Mouse (Mus musculus) lung, embryonic 14.5 days (tissue): ENCODE measurements at regions not wholly inside any gene's neighbourhood (a gene's known extent, or its start where the extent isn't known, plus 50 kb on each side); places are given as distances from the start of the nearest gene placed in this dataset.
A peak's percentile ranks its signal among the peaks of the same experiment; 100 is the strongest.

Experiments used
- ATAC-seq: fragments of 200-750 bp; cut with Nextera tagmentation; 2 replicates; pipeline ENCODE4 v1.8.0; 2017; ENCODE audit warnings: mild to moderate bottlenecking, moderate TSS enrichment, moderate library complexity; ENCODE audit not compliant: insufficient read depth
- DNase-seq: peaks from one replicate; pipeline ENCODE4 v3.0.0-alpha.2; 2015
- H3K27ac ChIP-seq: fragments of 300-500 bp; sonication (generic); 2 replicates; pipeline ENCODE4 v1.5.1; 2014; ENCODE audit warnings: low read depth, mild to moderate bottlenecking, moderate library complexity
- H3K27me3 ChIP-seq: fragments of 300-500 bp; sonication (generic); 2 replicates; pipeline ENCODE4 v1.6.1; 2014; ENCODE audit warnings: low read length, control low read depth; ENCODE audit not compliant: insufficient read depth
- H3K36me3 ChIP-seq: fragments of 300-500 bp; sonication (generic); 2 replicates; pipeline ENCODE4 v1.6.1; 2014; ENCODE audit warnings: control low read depth; ENCODE audit not compliant: insufficient read depth
- H3K4me1 ChIP-seq: fragments of 300-500 bp; sonication (generic); 2 replicates; pipeline ENCODE4 v1.6.1; 2014; ENCODE audit warnings: antibody characterized with exemption, control low read depth; ENCODE audit not compliant: insufficient read depth
- H3K4me2 ChIP-seq: fragments of 300-500 bp; sonication (generic); 2 replicates; pipeline ENCODE4 v1.6.1; 2014; ENCODE audit warnings: mild to moderate bottlenecking
- H3K4me3 ChIP-seq: fragments of 300-500 bp; sonication (generic); 2 replicates; pipeline ENCODE4 v1.5.1; 2014; ENCODE audit warnings: low read depth, low read length
- H3K9ac ChIP-seq: fragments of 300-500 bp; sonication (generic); 2 replicates; pipeline ENCODE4 v1.6.1; 2014
- H3K9me3 ChIP-seq: fragments of 300-500 bp; sonication (generic); 2 replicates; pipeline ENCODE4 v1.6.1; 2016; ENCODE audit warnings: low read depth, low read length, control low read depth
- CTCF ChIP-seq: IDR thresholded peaks from 2 replicates; pipeline ENCODE4 v1.5.1; 2016; ENCODE audit warnings: antibody characterized with exemption, low read depth
- WGBS: fragments of 180-500 bp; shearing (Covaris S2); extraction: QIAGEN DNeasy Blood & Tissue Kit; methylation state at CpG from one replicate; pipeline ENCODE4 v1.1.7; 2014; 5-methylcytosine and 5-hydroxymethylcytosine counted together

DNA sequence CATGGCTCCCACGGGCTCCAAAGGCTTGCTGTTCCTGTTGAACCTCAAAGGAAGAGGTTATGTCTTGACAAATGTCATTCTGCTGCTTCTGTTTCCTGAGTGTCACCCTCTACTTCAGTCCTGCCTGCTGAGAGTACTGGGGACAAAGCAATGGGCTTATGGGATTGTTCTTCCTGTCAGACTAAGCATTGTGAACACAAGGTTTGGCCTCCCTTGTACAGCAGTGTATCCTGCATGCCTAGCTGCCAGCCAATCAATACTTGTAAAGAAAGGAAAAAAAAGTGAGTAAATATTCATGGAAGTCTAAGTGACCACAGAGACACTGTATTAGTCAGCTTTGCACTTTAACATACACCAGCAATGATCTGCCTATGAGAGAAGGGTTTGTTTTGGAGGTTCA lies 128.3 kb upstream of the Kit start:
- Histone ChIP-seq H3K9me3 (no peaks in the 10 kb centered on the region), H3K4me3 (no peak overlapping the region), H3K27ac (no peak overlapping the region), H3K4me1 (no peaks in the 10 kb centered on the region), H3K36me3 (no peaks in the 10 kb centered on the region), H3K9ac (no peak overlapping the region), H3K27me3 (peaks cover 5% of the 10 kb centered on the region; the same call in 1 of the 2 replicates), H3K4me2 (no peak overlapping the region)
- no peak for DNase-seq
- no peak for TF ChIP-seq CTCF
- WGBS = 48% methylated on average over 1 of the region's 1 CpGs
- ATAC-seq = no peak

DNA sequence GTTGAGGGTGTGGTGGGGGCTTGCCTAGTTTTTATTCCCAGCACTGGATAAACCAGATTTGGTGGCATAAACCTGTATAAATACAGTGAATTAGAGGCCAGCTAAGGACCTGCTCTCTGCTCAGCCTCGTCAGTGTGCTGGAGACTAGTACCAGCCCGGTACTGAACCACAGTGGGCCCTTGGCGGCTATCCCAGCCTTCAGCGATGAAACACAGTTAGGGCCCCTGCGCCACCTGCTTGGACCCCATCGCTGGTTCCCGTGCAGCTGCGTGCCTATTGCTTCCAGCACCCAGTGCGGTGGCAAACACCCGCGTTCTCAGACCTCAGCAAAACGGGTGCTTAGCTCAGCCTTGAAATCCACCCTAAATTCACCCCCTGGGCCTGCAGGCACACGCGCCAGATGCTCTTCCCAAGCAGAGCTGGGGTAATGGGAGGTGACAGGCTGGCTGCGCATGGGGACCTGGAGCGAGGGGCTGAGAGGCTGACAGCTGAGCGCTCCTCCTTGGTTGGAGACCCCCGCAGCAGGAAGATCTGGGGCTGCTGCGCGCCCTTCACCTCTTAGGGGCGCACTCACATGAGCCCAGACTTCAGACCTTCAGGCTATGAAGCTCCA lies 124.7 kb upstream of the Kit start:
- Histone ChIP-seq H3K4me1 (no peaks in the 10 kb centered on the region), H3K27ac (no peak overlapping the region), H3K36me3 (no peaks in the 10 kb centered on the region), H3K4me2 (no peak overlapping the region), H3K9me3 (no peaks in the 10 kb centered on the region), H3K27me3 (peaks cover 5% of the 10 kb centered on the region; the same call in 1 of the 2 replicates), H3K9ac (no peak overlapping the region), H3K4me3 (no peak overlapping the region)
- TF ChIP-seq CTCF = no peak
- DNase-seq (no peak), ATAC-seq (no peak)
- 52% methylated on average over 21 of the region's 21 CpGs for WGBS

DNA sequence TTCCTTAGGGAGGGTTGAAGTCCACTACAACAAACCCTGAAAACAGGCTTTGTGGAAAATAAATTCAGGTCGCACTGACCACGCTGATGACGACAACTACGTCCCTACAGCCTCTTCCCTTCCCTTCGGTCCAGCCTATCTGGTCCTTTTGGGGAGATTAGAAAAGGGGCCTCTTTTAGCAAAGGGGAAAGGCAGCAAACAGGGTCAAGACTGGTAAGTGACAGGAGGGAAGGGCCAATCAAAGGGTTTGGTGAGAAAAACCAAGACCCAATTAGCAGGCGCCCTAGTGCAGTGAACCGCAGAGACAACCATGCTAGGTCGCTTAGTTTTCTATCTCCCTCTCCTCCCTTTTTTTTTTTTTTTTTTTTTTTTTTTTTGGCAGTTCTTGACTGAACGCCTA lies 124.2 kb upstream of the Kit start:
- no peak for TF ChIP-seq CTCF
- no peak for ATAC-seq
- 59% methylated on average over 9 of the region's 9 CpGs for WGBS
- no peak overlapping the region for H3K9ac ChIP-seq
- no peaks in the 10 kb centered on the region for H3K36me3 ChIP-seq
- no peaks in the 10 kb centered on the region for H3K9me3 ChIP-seq
- H3K27me3 ChIP-seq = peaks cover 5% of the 10 kb centered on the region; the same call in 1 of the 2 replicates
- H3K4me2 ChIP-seq = no peak overlapping the region
- H3K4me3 ChIP-seq = no peak overlapping the region
- H3K27ac ChIP-seq = no peak overlapping the region
- no peak for DNase-seq
- H3K4me1 ChIP-seq = no peaks in the 10 kb centered on the region

DNA sequence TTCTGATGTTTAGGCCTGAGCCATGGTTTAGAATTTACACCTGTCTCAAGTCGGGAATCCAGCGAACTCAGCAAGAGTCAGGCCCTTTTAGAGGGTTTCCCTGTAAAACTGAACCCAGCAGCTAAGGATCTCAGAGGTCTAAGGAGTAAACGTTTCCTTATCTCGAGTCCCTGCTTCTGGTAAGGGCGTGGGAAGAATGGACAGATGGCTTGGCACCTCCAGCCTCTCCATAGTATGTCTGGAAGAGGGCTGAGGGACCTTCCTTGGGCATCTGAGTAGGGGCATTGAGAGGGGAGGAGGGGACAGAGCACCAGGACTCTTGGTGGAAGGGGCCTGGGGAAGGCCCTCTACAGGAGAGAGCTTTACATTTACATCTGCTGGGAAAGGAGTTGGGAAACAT lies 123.6 kb upstream of the Kit start:
- no peaks in the 10 kb centered on the region for H3K36me3 ChIP-seq
- H3K4me3 ChIP-seq = no peak overlapping the region
- no peaks in the 10 kb centered on the region for H3K9me3 ChIP-seq
- H3K27ac ChIP-seq = no peak overlapping the region
- H3K4me2 ChIP-seq = no peak overlapping the region
- H3K9ac ChIP-seq = no peak overlapping the region; the same call in 1 of the 2 replicates
- TF ChIP-seq CTCF = no peak
- H3K27me3 ChIP-seq = peaks cover 5% of the 10 kb centered on the region; the same call in 1 of the 2 replicates
- WGBS = 30% methylated on average over 5 of the region's 5 CpGs
- DNase-seq (no peak), ATAC-seq (no peak)
- H3K4me1 ChIP-seq = no peaks in the 10 kb centered on the region

DNA sequence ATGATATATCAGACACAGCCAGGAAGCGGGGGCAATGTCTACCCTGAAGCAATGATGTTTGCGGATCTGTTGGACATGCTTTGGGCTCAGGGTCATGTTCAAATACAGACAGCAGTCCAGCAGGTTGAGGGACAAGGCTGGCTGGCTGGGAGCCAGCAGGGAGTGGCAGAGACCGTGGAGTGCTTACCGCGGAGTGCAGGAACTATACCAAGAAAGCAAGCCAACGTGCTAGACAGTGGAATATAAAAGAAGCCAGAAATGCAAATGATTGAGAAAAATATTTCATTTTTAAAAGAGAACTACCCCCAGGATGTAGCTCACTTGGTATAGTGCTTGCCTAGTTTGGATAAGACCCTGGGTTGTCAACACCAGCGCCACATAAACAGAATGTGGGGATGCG lies 123.0 kb upstream of the Kit start:
- Histone ChIP-seq H3K9ac (no peak overlapping the region), H3K27me3 (peaks cover 5% of the 10 kb centered on the region; the same call in 1 of the 2 replicates), H3K4me2 (no peak overlapping the region), H3K4me1 (no peaks in the 10 kb centered on the region), H3K4me3 (no peak overlapping the region), H3K36me3 (no peaks in the 10 kb centered on the region), H3K9me3 (no peaks in the 10 kb centered on the region), H3K27ac (no peak overlapping the region)
- ATAC-seq (no peak), DNase-seq (peak; percentile 67)
- 50% methylated on average over 8 of the region's 8 CpGs for whole genome bisulfite sequencing
- TF ChIP-seq CTCF = no peak

DNA sequence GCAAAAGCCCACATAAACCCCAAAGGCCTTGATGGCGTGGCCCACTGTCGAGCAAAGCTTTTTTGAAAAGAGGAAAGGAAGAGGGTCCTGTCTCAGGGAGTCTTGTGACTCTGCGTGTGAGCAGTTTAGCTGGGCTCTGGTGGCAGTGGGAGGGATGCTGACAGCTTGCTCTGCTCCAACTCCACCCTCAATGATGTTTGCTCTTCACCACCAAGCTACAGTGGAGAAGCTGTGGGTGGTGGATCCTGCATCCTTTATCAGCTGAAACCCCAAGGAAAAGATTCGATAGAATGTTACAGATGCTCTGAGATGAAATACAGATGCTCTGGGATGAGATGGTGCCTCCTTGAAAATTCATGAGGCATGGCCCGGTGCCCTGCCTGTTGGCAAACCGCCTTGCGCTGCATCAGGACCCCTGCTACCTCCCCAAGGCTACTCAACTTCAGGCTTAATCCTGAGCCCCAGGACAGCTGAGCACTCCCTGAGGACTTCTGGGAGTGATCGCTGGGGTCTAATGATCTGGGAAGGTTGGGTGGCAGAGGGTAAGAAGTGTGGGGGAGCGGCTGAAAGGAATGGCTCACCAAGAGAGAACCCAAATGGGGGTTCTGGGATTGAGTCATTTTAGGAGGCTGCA lies 120.8 kb upstream of the Kit start:
- DNase-seq = no peak
- H3K36me3 ChIP-seq = no peaks in the 10 kb centered on the region
- no peak overlapping the region for H3K9ac ChIP-seq
- no peak for TF ChIP-seq CTCF
- no peak overlapping the region for H3K4me2 ChIP-seq
- no peak overlapping the region for H3K27ac ChIP-seq
- WGBS = 77% methylated on average over 9 of the region's 9 CpGs
- H3K4me1 ChIP-seq = no peaks in the 10 kb centered on the region
- no peak overlapping the region for H3K4me3 ChIP-seq
- ATAC-seq = no peak
- H3K27me3 ChIP-seq = peaks cover 5% of the 10 kb centered on the region; the same call in 1 of the 2 replicates
- H3K9me3 ChIP-seq = no peaks in the 10 kb centered on the region

DNA sequence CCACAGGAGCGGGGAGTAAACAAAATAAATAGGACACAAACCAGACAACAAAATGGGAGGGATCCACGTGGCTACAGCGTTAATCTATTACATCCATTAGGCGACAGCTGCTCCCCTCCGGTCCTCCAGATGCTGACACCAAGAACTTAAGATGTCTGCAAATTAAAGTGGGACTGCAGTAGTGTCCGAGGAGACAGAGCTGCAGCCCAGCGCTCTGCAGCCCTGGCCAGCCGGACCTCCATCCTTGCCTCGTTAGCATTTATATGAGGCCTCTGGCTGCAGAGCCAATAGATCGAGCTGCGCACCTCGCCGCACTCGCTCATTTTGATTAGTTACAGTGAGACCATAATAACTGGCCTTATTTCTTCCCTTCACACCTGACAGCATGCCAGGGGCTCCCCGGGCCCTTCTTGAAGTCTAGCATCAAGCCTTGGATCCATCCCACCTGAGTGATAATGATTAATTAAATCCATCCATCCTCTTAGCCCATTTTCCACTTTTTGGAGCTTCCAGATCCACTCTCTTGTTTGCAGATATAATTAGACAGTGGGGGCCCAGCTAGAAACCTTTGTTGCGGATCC lies 119.7 kb upstream of the Kit start:
- Histone ChIP-seq H3K36me3 (no peaks in the 10 kb centered on the region), H3K27ac (no peak overlapping the region), H3K4me3 (no peak overlapping the region), H3K27me3 (0 out of 2 replicates have a peak, but pooled peaks cover 3% of the 10 kb centered on the region), H3K4me2 (no peak overlapping the region), H3K9ac (no peak overlapping the region), H3K4me1 (no peaks in the 10 kb centered on the region), H3K9me3 (no peaks in the 10 kb centered on the region)
- WGBS = 80% methylated on average over 16 of the region's 16 CpGs
- TF ChIP-seq CTCF = no peak
- no peak for DNase-seq
- no peak for ATAC-seq
